Mouse (Mus musculus) forebrain, embryonic 14.5 days (tissue): ENCODE measurements around the gene Sgsm1. TPM values are rescaled to one million over a fixed set of nuclear protein-coding genes. Genes with fewer than 3 reads are reported as not detected.

Source experiments
- ATAC-seq: fragments of 200-750 bp; cut with Nextera tagmentation; 2 replicates; pipeline ENCODE4 v1.8.0; 2017; ENCODE audit warnings: mild to moderate bottlenecking, moderate library complexity
- DNase-seq: peaks from one replicate; pipeline ENCODE4 v3.0.0-alpha.2; 2015; ENCODE audit warnings: low spot score
- H3K27ac ChIP-seq: fragments of 300-500 bp; sonication (generic); 2 replicates; pipeline ENCODE4 v1.5.1; 2014; ENCODE audit warnings: low read depth, mild to moderate bottlenecking, control low read depth, low read length, moderate library complexity
- H3K27me3 ChIP-seq: fragments of 300-500 bp; sonication (generic); replicated peaks from 2 replicates; pipeline ENCODE4 v1.6.1; 2014; ENCODE audit warnings: low read length, control low read depth, mixed read lengths; ENCODE audit not compliant: control insufficient read depth, insufficient read depth
- H3K36me3 ChIP-seq: fragments of 300-500 bp; sonication (generic); 2 replicates; pipeline ENCODE4 v1.6.1; 2014; ENCODE audit warnings: low read length, control low read depth; ENCODE audit not compliant: control insufficient read depth, insufficient read depth
- H3K4me1 ChIP-seq: fragments of 300-500 bp; sonication (generic); 2 replicates; pipeline ENCODE4 v1.6.1; 2014; ENCODE audit warnings: antibody characterized with exemption, low read length, control low read depth; ENCODE audit not compliant: control insufficient read depth, insufficient read depth
- H3K4me2 ChIP-seq: fragments of 300-500 bp; sonication (generic); 2 replicates; pipeline ENCODE4 v1.6.1; 2014; ENCODE audit warnings: mild to moderate bottlenecking, control low read depth, low read length
- H3K4me3 ChIP-seq: fragments of 300-500 bp; sonication (generic); 2 replicates; pipeline ENCODE4 v1.5.1; 2014; ENCODE audit warnings: low read depth, low read length, control low read depth
- H3K9ac ChIP-seq: fragments of 300-500 bp; sonication (generic); 2 replicates; pipeline ENCODE4 v1.6.1; 2014; ENCODE audit warnings: mild to moderate bottlenecking, low read length, control low read depth, moderate library complexity
- H3K9me3 ChIP-seq: fragments of 300-500 bp; sonication (generic); replicated peaks from 2 replicates; pipeline ENCODE4 v1.6.1; 2016; ENCODE audit warnings: low read length, control low read depth, mixed read lengths; ENCODE audit not compliant: control insufficient read depth
- WGBS: fragments of 180-500 bp; shearing (Covaris S2); extraction: QIAGEN DNeasy Blood & Tissue Kit; methylation state at CpG from one replicate; pipeline ENCODE4 v1.1.7; 2014; 5-methylcytosine and 5-hydroxymethylcytosine counted together
- microRNA-seq: library from miRNA; unstranded; fragments of <30 nt; microRNA quantifications from one replicate; pipeline ENCODE4, GENCODE M21; 2016
- polyA plus RNA-seq: library from polyadenylated mRNA; unstranded; fragments of >200 nt; fragmentation: Nextera tagmentation; extraction: Ambion mirVana; gene quantifications from 2 replicates; pipeline ENCODE4 v1.2.1, GENCODE M21; 2014

The Sgsm1 gene
- polyA plus RNA-seq, 1 experiment from 2014 or later: 6.7 TPM

DNA sequence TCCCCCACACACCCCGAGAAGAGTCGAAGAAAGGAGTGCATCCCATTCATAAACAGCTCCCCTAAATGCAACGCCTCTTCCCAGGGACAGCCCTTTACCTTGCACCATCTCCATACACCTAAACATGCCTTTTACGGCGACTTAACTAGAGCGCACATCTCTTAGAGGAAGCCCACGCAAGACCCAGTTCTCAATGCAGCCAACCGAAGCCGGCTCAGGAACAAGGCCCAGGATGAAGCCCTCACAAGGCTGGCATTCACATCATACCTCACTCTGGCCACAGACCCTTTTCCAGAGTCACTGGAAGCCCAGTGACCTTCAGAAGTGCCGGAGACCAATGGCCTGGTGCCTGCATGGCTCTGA is 110.8 kb downstream of the Sgsm1 start:
- H3K4me1 ChIP-seq: no peaks in the 10 kb centered on the region
- no peaks in the 10 kb centered on the region for H3K36me3 ChIP-seq
- H3K9me3 ChIP-seq: no peaks in the 10 kb centered on the region
- no peak overlapping the region for H3K4me2 ChIP-seq
- DNase-seq: no peak
- no peak overlapping the region for H3K27ac ChIP-seq
- no peak for ATAC-seq
- no peaks in the 10 kb centered on the region for H3K27me3 ChIP-seq
- H3K4me3 ChIP-seq: no peak overlapping the region
- WGBS: 87% methylated on average over 10 of the region's 10 CpGs
- H3K9ac ChIP-seq: no peak overlapping the region

DNA sequence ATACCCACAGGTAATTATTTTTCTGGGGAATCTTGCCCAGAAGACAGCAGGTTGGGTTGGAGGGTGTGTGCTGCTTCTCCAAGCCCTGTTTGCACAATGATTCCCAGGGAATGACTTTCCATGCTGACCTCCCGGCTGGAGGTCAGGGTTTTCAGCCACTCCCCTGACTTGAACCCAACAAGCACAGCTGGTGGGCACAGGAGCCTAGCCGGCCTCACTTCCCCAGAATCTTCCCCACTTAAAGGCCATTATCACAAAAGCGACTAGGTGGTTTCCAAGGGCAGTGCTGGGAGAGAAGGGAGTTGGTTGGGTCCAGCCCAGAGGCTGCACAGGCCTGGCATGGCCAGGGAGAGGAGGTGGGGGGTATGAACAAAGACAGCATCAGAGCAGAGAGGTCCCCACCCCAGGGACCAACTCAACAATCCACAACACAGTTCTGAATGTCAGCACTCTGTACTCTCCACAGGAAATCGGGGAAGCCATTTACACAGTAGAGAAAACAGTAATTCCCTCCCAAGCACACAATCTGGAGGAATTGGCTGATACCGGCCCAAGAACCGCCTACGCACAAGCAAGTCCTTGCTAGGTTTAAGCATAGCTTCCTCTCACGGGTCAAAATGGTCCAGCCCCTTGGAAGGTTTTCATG is 111.3 kb downstream of the Sgsm1 start:
- Histone ChIP-seq H3K4me1 (no peaks in the 10 kb centered on the region), H3K4me3 (no peak overlapping the region), H3K36me3 (no peaks in the 10 kb centered on the region), H3K27me3 (no peaks in the 10 kb centered on the region), H3K27ac (no peak overlapping the region), H3K9me3 (no peaks in the 10 kb centered on the region), H3K9ac (no peak overlapping the region), H3K4me2 (no peak overlapping the region)
- no peak for ATAC-seq
- no peak for DNase-seq
- WGBS: 58% methylated on average over 8 of the region's 8 CpGs

DNA sequence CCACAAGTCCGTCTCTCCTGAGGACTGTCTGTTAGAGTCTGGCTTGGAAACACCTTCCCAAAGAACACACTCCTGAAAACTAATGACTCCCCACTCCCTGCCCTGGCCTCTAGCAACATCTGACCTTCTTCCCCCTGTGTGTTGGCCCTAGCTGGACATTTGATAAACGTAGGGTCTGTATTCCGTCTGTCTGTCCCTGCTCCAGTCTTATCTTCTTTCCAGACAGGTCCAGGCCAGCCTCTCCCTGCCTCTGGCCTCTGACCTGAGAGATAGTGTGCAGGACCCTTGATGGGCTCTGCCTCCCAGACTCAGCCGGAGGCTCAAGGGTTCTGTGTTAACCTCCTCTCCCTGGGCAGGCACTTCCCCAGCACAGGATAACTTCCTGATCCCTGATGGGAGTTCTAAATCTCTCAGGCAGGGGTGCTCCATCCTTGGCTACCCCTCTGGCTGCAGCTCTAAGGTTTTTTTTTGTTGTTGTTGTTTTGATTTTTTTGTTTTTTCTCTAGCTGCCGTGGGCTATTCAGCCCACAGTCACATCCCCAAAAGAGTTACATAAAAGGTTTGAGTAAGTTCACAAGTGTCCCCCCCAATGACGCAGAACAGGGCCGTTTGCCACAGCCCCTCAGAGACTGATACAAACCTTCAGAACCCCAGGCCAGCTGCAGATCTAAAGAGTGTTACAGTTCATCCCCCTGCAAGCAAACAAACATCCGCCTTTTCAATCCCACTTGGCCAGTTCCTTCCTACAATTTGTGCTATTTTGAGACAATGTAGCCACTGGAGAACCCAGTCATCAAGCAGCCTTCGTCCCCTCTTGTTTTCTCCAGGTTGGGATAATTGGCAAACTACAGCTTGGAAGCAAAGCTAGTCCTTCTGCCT is 113.4 kb downstream of the Sgsm1 start:
- DNase-seq: no peak
- WGBS: 76% methylated on average over 9 of the region's 9 CpGs
- Histone ChIP-seq H3K4me2 (no peak overlapping the region), H3K9me3 (no peaks in the 10 kb centered on the region), H3K4me3 (no peak overlapping the region), H3K4me1 (no peaks in the 10 kb centered on the region), H3K27me3 (no peaks in the 10 kb centered on the region), H3K27ac (0 out of 2 replicates have a peak overlapping the region, but pooled peaks have one; percentile 39), H3K9ac (no peak overlapping the region), H3K36me3 (no peaks in the 10 kb centered on the region)
- no peak for ATAC-seq

- Histone ChIP-seq H3K36me3 (no peaks in the 10 kb centered on the region), H3K27me3 (no peaks in the 10 kb centered on the region), H3K9ac (no peak overlapping the region), H3K4me1 (no peaks in the 10 kb centered on the region), H3K4me2 (no peak overlapping the region), H3K9me3 (no peaks in the 10 kb centered on the region), H3K4me3 (no peak overlapping the region), H3K27ac (peak overlapping the region; percentile 35; the same call in 1 of the 2 replicates)
- DNase-seq: no peak
- 76% methylated on average over 6 of the region's 6 CpGs for WGBS
- no peak for ATAC-seq
Observed at GRCm38 (mm10) chr5:113195907-113196306, 114.7 kb downstream of the Sgsm1 start.

- Histone ChIP-seq H3K27me3 (no peaks in the 10 kb centered on the region), H3K9ac (no peak overlapping the region), H3K4me1 (no peaks in the 10 kb centered on the region), H3K36me3 (no peaks in the 10 kb centered on the region), H3K27ac (peak overlapping the region; percentile 35; the same call in 1 of the 2 replicates), H3K4me3 (no peak overlapping the region), H3K4me2 (no peak overlapping the region), H3K9me3 (no peaks in the 10 kb centered on the region)
- 77% methylated on average over 12 of the region's 12 CpGs for WGBS
- ATAC-seq: no peak
- peak; percentile 53 for DNase-seq
Observed at GRCm38 (mm10) chr5:113195451-113195850, 115.1 kb downstream of the Sgsm1 start.

DNA sequence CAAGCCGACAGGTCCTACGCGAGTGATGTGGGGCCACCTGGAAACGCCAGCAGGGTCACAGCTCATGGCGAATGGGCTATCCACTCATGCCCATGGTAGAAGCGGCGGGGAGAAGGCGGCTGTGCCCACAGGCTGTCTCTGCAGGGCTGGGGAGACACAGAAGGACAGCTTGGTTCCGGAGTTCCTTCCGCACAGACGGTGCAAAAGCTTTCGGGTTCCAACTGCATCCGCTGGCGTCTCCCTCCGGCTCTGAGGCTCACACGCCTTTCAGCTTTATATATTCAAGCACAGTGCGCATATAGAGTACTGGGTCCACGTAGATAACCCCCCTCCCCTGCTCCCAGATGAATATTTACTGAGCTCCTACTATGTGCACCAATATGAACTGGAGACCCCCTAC is 116.8 kb downstream of the Sgsm1 start:
- no peak overlapping the region for H3K4me2 ChIP-seq
- no peak overlapping the region for H3K4me3 ChIP-seq
- ATAC-seq (no peak; the same call in 1 of the 2 replicates), DNase-seq (no peak)
- 90% methylated on average over 18 of the region's 18 CpGs for WGBS
- no peaks in the 10 kb centered on the region for H3K9me3 ChIP-seq
- H3K27me3 ChIP-seq: no peaks in the 10 kb centered on the region
- no peaks in the 10 kb centered on the region for H3K36me3 ChIP-seq
- H3K27ac ChIP-seq: no peak overlapping the region
- no peak overlapping the region for H3K9ac ChIP-seq
- no peaks in the 10 kb centered on the region for H3K4me1 ChIP-seq

Small RNAs within 50 kb of the gene (microRNA-seq; reads per million reads assigned to microRNA genes)
- gene Mir7229 (not detected), gene Mir7230 (not detected)

Other genes with a start within 250 kb of the Sgsm1 start
- not detected in 2 replicates for gene Crybb2, start 240.7 kb downstream of the Sgsm1 start, polyA plus RNA-seq
- 0.48 and 0.70 TPM in 2 replicates for gene Crybb3, start 229.2 kb downstream of the Sgsm1 start, polyA plus RNA-seq
- 2.1 and 2.7 TPM in 2 replicates for gene 2900026A02Rik, start 89.5 kb downstream of the Sgsm1 start, polyA plus RNA-seq
- not detected in 2 replicates for gene Tmem211, start 83.9 kb downstream of the Sgsm1 start, polyA plus RNA-seq
- gene Aym1, start 46.5 kb upstream of the Sgsm1 start, polyA plus RNA-seq: not detected in 2 replicates
- 3.4 and 5.3 TPM in 2 replicates for gene Wscd2, start 179.5 kb upstream of the Sgsm1 start, polyA plus RNA-seq